Mouse (Mus musculus): ENCODE data around the gene Il25.
A peak's percentile ranks its signal among the peaks of the same experiment; 100 is the strongest.
"Not testable (repeated sequence)": the region's sequence is repeated elsewhere in the genome, so short reads cannot be mapped to it uniquely, and the experiment has no call there.

Gene Il25

DNA sequence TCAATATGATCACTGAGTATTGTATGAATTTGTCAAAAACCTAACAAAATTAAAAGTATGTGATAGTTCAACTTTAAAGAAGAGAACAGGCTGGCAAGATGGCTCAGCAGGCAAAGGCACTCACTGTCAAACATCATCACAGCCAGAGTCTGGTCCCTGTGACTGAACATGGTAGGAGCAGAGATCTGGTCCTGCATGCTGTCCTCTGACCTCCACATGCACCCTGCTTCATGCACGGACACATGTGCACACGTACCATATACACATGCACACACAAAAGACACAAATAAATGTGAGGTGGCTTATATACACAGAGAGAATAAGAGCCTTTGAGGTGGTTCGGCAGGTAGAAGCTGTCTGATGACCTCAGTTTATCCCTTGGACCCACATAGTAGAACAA, 23.0 kb downstream of the Il25 start:
- no peak for DNase-seq

DNA sequence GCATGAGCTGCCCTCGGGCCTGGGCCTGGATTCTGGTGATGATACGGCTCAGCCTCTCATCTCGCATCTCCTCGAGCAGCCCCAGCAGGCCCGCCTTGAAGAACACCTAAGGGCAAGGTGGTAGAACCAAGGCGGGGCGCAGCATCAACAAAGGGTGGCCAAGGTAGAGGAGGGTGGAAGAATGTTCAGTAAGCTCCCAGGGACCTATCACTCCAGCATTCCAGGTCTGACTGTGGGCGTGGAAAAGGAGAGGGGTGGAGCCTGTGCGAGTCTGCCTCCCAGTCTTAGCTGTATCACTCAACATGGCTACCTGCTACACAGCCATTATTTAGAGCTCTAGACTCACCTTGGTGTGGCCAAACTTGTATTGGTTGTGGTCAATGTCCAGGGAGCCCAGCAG, 24.0 kb downstream of the Il25 start:
- DNase-seq = no peak

DNA sequence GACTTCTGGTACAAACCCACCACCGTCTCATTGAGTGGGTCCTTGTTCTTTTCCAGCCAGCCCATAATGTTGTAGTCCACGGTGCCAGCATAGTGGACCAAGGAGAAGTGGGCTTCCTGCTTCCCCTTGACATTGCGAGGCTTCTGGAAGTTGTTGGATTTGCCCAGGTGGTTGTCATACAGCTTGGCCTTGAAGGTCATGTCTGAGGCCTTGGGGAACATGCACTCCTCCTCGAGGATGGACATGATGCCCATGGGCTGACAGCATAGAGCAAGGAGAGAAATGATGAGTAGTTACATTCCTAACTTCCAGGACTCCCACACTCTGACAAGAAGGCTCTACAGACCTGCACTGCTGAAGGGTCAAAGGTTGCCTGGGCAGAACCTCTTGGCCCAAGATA, 26.0 kb downstream of the Il25 start:
- DNase-seq = no peak

DNA sequence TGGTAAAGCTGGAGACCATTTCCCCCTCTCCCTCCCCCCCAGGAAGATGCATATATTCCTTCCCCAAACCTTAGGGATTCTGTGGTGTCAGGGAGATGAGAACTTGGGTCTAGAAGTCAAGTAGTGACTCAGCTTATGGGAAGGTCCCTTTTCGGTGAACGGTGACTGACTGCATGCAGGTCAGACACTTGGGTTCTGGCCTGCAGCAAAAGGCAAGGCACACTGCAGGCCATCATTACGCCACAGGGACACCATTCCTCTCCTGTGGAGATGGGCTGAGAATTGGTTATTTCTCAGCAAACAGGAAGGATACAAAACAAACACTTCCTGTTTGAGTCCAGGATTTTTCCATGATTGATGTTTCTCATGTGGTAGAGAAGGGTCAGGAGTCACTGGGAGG, 26.7 kb downstream of the Il25 start:
- no peak for DNase-seq

DNA sequence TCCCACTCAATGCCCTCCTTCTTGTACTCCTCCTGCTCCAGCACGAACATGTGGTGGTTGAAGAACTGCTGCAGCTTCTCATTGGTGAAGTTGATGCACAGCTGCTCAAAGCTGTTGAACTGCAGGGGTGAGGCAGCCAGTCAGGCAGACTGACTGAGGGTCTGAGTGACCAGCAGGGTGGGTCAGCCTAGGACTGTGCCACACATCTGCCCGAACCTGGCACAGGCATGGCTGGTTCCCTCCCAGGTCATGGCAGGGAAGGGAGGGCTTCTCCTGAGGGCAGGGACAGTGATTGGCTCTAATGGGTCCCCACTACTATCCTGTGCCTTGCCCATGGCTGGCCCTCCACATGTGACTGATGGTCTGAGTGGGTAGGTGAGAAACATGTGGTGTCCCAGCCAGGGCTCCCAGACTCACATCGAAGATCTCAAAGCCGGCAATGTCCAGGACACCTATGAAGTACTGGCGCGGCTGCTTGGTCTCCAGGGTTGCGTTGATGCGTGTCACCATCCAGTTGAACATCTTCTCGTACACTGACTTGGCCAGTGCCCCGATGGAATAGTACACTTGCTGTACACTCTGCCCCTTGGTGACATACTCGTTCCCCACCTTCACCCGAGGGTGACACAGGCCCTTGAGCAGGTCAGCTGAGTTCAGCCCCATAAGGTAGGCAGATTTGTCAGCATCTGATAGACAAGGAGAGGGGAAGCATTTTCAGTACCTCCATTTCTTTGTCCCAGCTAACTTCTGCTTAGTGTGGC, 27.5 kb downstream of the Il25 start:
- not testable (repeated sequence) for DNase-seq

GRCm38 (mm10) chr14:54960769-54961168, 28.3 kb downstream of the Il25 start:
- DNase-seq = peak; percentile 9

GRCm38 (mm10) chr14:54961487-54961886, 29.0 kb downstream of the Il25 start:
- DNase-seq = no peak

DNA sequence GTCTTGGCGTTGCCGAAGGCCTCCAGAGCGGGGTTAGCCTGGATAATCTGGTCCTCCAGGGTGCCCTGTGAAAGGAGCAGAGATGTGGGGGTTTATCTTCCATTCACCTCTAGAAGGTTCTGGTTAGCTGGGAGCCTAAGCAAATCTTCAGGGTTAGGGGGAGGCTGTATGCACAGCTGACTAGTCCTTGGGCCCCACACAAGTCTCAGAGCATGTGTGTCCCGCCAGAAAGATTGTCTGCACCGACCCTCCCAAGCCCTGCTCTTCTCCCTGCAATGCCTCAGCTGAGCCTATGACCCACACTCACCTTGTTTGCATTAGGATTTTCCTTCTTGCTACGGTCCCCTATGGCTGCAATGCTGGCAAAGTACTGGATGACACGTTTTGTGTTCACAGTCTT, 30.2 kb downstream of the Il25 start:
- DNase-seq = no peak

DNA sequence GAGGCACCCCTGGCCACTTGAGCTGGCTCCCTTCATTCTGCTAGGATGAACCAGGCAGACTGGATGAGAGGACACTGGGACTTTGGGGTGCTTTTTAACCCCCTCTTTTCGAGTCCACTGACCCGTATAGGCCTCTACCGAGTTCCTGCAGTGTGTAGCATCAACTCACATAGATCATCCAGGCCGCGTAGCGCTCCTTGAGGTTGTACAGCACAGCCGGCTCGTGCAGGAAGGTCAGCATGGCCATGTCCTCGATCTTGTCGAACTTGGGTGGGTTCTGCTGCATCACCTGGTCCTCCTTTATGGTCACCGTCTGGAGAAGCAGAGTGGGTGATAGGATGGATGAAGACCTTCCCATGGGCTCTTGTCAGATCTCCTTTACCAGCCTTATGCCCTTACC, 31.2 kb downstream of the Il25 start:
- no peak for DNase-seq

DNA sequence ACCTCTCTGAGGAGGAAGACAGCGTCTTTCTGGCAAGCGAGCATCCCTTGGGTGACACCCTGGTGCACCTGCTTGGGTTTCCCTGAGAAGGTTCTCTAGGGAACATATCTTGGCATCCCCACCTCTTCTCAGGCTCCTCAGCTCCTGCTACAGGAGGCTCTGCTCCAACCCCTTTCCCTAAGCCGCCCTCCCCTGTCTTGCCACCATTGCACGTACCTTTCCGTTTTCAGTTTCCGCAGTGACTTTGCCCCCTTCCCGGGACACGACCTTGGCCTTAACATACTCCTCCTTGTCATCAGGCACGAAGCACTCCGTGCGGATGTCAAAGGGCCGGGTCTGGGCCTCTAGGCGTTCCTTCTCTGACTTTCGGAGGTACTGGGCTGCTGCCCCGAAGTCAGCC, 32.5 kb downstream of the Il25 start:
- no peak for DNase-seq

DNA sequence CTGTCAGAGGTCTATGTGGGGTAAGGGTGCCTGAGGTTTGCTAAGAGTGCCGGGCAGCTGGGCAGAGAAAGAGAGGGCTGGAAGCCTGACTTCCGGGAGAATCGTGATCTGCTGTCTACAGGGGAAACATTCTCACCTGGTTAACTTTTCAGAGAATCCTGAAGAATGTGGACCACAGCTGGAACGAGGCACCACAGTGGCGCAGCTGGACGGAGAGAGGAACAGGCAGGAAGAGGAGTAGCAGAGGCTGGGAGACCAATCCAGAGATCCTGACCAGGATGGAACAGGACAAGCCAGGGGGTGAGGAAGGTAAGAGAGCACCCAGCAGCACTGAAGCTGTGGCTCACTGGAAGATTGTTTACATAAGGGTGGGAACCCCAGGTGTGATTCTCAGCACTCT, 33.1 kb downstream of the Il25 start:
- no peak for DNase-seq

DNA sequence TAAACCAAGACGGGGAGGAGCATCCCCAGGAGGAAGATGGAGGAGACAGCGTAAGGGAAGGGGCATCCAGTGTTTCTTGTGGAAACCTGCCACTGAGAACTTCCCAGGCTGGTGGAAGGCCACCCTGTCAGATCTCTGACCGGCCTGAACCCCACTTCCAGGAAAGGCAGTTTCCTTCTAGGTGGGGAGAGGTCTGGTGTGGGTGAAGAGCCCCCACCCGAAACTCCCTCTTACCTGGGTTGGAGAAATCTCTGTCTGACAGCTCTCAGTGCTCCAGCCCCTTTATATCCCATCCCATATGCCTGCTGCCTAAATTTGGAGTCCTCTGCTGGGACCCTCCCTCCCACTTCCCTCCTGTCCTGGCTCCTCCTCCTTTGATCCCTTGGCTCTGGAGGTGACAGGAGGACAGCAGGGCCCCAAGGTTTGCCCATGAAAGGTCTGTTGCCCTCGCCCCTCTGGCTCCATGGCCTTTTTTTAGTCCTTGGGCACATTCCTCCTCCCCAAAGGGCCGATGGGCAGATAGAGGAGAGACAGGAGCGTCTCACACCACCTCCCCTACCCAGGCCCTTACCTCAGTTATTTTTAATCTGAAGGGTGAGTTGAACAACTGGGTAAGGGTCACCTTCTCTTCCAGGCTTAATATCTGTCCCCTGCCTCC, 34.0 kb downstream of the Il25 start, which contains the start of gene Myh6:
Myh6 (minus strand) TSS at position 608 of the 658 bp plus-strand sequence.
- no peak for DNase-seq

DNA sequence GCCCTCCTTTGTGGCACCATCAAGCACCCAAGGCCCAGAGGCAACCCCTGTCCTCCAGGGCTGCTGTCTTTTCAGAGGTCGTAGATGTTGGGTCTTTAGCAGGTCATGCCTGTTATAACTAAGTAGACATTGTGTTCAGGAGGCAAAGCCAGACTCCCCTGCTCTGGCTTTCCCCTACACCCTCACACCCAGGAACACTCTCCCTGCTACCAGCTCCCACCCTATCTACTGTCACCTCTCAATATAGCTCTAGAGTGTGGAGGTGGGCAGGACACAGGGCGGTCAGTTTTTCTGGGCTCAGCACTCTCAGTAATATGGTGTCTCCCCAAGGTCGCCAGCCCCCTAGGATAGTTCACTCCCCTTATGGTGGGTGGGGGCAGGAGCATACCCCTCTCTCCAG, 35.4 kb downstream of the Il25 start:
- no peak for DNase-seq

- DNase-seq = no peak
These were observed 35.8 kb downstream of the Il25 start for GRCm38 (mm10) chr14:54968344-54968743.

DNA sequence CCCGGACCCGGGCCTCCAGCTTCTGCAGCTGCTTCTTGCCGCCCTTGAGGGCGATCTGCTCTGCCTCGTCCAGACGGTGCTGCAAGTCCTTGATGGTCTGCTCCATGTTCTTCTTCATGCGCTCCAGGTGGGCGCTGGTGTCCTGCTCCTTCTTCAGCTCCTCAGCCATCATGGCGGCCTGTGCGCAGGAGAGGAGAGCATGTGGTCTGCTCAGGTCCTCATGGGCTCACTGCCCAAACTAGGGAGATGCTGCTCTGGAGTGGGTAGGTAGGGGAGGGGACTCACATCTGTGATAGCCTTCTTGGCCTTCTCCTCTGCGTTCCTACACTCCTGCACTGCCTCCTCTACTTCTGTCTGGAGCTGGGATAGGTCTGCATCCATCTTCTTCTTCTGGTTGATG, 40.3 kb downstream of the Il25 start:
- DNase-seq = not testable (repeated sequence)

DNA sequence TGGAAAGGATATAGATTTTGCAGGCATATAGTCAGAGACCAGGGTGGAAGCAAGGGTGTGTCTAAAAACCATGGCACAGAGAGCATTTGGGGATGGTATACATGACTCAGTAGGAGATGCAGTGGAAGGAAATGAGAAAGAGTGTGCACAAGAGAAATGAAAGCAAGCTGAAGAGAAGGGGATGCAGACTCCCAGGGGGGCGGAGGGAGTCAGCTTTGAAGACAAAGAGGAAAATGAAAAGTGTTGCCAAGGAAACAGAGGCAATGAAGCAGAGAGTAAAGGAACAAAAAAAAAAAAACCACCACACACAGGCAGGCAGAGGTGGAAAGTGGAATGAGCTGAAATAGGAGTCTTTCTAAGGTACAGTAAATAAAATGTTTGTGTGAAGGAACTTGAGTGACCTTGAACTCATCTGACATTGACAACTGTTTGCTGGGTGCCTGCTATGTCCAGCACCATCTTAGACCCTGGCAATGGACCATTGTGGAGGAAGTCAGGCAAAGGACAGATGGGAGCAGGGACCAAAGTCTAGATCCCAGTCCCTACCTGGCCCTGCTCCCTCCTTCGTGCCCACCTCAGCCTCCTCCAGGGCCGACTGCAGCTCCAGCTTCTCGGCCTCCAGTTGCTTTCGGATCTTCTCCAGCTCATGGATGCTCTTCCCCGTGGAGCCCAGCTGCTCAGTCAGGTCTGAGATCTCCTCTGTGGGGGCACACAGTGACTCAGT, 41.7 kb downstream of the Il25 start:
- DNase-seq = peak; percentile 73

DNA sequence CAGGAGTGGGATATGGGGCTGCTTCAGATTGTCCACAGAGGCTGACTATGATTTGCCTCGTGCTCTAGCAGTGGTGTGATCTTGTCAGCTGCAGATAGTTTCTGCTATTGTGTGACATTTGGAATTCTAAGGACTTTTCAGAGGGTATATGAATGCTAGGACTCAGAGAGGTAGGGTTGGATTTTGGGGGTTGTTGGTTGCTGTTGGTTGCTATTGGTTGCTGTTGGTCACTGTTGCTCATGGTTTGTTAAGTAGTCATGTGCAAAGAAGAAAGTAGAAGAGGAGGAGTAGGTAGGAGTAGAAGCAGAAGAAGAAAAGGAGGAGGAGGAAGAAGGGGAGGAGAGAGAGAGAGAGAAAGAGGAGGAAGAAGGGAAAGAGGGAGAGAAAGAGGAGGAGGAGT, 44.1 kb downstream of the Il25 start, which contains the start of gene Gm17428:
Gm17428 (plus strand) TSS at position 301 of the 400 bp plus-strand sequence.
- no peak for DNase-seq

- no peak for DNase-seq
These were observed 46.2 kb downstream of the Il25 start for GRCm38 (mm10) chr14:54978664-54979063.

- no peak for DNase-seq
These were observed 49.4 kb downstream of the Il25 start for GRCm38 (mm10) chr14:54981934-54982333.
